Mouse (Mus musculus): ENCODE results near the gene Trp53i11.

GRCm38 (mm10) chr2:93176193-93176798 is 11.1 kb upstream of the Trp53i11 start:
- no peak for TF ChIP-seq CTCF (conservative IDR thresholded peaks at IDR 0.05 in 1 of 2, IDR thresholded peaks at IDR 0.05 in 1 of 2; ENCODE audit: low read depth in 2 of 2, low read length in 2 of 2)
- no peak for TF ChIP-seq ZNF384 (IDR thresholded peaks at IDR 0.05; ENCODE audit: low read depth, low read length)
- no peak for TF ChIP-seq POLR2A (IDR thresholded peaks at IDR 0.05; ENCODE audit: low read depth, low read length)
- no peak for TF ChIP-seq E2F4 (IDR thresholded peaks at IDR 0.05; ENCODE audit: insufficient replicate concordance, low read depth, low read length)

Measured in CH12.LX (cell line).